Mouse (Mus musculus) limb, embryonic 10.5 days (tissue): ENCODE results near the gene Tbc1d16. TPM values are rescaled to one million over a fixed set of nuclear protein-coding genes. Genes with fewer than 3 reads are reported as not detected.

Experiments
- DNase-seq: peaks from one replicate; pipeline ENCODE4 v3.0.0-alpha.2; 2017; ENCODE audit warnings: low spot score
- H3K27ac ChIP-seq: fragments of 300-500 bp; sonication (generic); 2 replicates; pipeline ENCODE4 v1.5.1; 2016; ENCODE audit warnings: mild to moderate bottlenecking
- H3K27me3 ChIP-seq: fragments of 300-500 bp; sonication (generic); 2 replicates; pipeline ENCODE4 v1.6.1; 2016; ENCODE audit warnings: low read depth, mild to moderate bottlenecking; ENCODE audit not compliant: poor library complexity, severe bottlenecking
- H3K36me3 ChIP-seq: fragments of 300-500 bp; sonication (generic); 2 replicates; pipeline ENCODE4 v1.6.1; 2016; ENCODE audit warnings: mild to moderate bottlenecking, moderate library complexity
- H3K4me1 ChIP-seq: fragments of 300-500 bp; sonication (generic); 2 replicates; pipeline ENCODE4 v1.6.1; 2016
- H3K4me3 ChIP-seq: fragments of 300-500 bp; sonication (generic); 2 replicates; pipeline ENCODE4 v1.5.1; 2016; ENCODE audit warnings: mild to moderate bottlenecking, moderate library complexity
- H3K9me3 ChIP-seq: fragments of 300-500 bp; sonication (generic); replicated peaks from 2 replicates; pipeline ENCODE4 v1.6.1; 2016; ENCODE audit warnings: mild to moderate bottlenecking
- WGBS: fragments of 180-500 bp; shearing (Covaris S2); methylation state at CpG from one replicate; pipeline ENCODE4 v1.1.7; 2016; 5-methylcytosine and 5-hydroxymethylcytosine counted together
- polyA plus RNA-seq: library from polyadenylated mRNA; unstranded; fragments of >200 nt; fragmentation: Nextera tagmentation; extraction: Ambion mirVana; gene quantifications from 2 replicates; pipeline ENCODE4 v1.2.1, GENCODE M21; 2016

Tbc1d16 gene
- polyA plus RNA-seq, 1 experiment from 2014 or later = 20.2 TPM

DNA sequence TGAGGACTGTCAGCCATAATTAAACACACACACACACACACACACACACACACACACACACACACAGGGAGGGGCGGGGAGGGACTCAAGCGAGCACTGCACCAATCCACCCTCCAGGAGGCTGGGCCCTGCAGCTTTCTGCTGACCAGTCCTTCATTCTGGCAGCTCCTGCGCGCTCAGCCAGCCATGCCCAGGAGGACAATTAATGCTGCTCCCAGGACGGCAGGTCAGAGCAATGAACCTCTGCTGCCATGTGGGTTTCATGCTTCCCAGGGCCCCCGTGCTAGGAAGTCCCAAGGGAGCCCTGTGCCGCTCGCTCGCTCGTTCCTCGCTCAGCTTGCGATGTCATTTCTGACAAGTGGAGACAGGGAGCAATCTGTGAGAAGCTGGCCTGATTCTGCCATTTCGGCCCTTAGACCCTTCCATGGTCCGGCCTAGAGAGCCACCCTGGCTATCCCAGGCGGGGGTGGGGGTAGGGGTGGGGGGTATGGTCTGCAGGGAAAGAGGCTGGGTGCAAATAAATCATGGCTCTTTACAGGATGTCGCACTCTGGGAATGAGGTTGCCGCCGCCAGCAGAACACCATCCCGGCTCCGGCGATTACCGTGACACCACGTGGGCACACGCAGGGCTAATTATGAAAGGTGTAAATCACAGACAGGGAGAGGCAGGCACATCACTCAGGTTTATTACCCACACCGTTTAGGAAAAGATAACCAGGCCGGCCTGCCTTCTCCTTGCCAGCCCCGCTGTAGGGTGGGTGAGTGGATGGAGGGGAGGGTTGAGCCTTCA is 51.7 kb downstream of the Tbc1d16 start:
- H3K27me3 ChIP-seq = no peaks in the 10 kb centered on the region
- WGBS = 32% methylated on average over 27 of the region's 27 CpGs
- H3K36me3 ChIP-seq = peaks cover 38% of the 10 kb centered on the region
- H3K27ac ChIP-seq = peak overlapping the region; percentile 56; the same call in 1 of the 2 replicates
- H3K9me3 ChIP-seq = no peaks in the 10 kb centered on the region
- peak; percentile 53 for DNase-seq
- H3K4me1 ChIP-seq = peaks cover 66% of the 10 kb centered on the region
- peak overlapping the region; percentile 33 for H3K4me3 ChIP-seq

DNA sequence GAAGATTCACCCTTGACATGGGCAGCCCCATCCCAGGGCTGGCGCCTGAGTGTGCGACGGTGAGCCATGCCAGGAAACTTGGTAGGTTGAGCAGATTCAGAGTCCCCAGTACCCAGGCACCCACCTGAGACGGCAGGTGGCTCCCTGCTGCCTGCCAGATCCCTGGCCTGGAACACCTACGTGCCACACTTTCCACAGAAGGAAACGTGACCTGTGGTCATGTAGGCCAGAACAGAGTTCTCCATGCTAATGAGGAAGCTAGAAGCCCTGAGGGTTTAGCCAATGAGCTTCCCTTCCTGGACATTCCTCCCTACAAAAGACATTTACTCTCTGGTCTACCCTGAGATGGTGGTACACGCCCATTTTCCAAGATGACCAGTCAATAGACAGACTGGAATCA is 56.7 kb downstream of the Tbc1d16 start:
- peaks cover 37% of the 10 kb centered on the region for H3K36me3 ChIP-seq
- no peak overlapping the region for H3K4me3 ChIP-seq
- H3K27ac ChIP-seq = no peak overlapping the region
- DNase-seq = no peak
- H3K9me3 ChIP-seq = no peaks in the 10 kb centered on the region
- peaks cover 39% of the 10 kb centered on the region for H3K4me1 ChIP-seq
- H3K27me3 ChIP-seq = no peaks in the 10 kb centered on the region
- WGBS = 91% methylated on average over 7 of the region's 7 CpGs

DNA sequence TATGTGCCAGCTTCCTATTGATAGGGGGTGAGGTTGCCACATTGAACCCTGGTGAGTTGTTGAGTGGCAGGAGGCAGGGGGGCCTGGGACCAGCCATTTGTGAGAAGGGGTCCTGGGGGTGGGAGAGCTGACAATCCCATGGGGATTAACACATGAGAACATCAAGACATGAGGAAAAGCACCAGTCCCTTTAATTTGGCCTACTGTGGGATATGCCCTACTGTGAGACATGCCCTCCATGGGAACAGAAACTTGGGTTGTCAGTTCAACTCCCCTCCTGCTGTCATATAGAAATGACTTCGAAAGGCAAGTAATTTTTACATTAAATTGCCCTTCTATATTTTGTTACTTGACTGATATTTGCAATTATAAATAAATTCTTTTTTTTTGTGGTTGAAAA is 59.4 kb downstream of the Tbc1d16 start:
- Histone ChIP-seq H3K4me3 (no peak overlapping the region), H3K9me3 (no peaks in the 10 kb centered on the region), H3K27me3 (no peaks in the 10 kb centered on the region), H3K36me3 (peaks cover 25% of the 10 kb centered on the region), H3K4me1 (peaks cover 32% of the 10 kb centered on the region), H3K27ac (no peak overlapping the region)
- 85% methylated on average over 1 of the region's 1 CpGs for WGBS
- no peak for DNase-seq

DNA sequence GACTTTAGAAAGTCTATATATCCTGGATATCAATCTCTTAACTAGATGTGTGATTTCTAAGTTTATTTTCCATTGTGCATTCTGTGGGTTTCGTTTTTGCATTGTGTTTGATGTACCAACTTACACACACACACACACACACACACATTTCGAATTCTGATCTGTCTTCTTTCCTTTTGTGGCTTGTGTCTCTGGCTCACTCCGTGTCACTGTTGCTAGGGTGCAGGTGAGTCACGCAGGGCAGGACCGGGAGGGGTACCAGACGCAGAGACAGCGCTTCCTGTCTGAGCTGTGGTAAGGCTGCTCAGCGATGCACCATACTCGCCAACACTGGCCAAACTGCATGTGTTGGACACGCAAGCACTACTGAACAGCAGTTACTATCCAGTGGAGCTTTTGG is 62.3 kb downstream of the Tbc1d16 start:
- peaks cover 25% of the 10 kb centered on the region for H3K4me1 ChIP-seq
- H3K27me3 ChIP-seq = no peaks in the 10 kb centered on the region
- H3K27ac ChIP-seq = no peak overlapping the region
- 87% methylated on average over 10 of the region's 10 CpGs for WGBS
- no peak for DNase-seq
- H3K4me3 ChIP-seq = no peak overlapping the region
- peaks cover 8% of the 10 kb centered on the region; the same call in 1 of the 2 replicates for H3K36me3 ChIP-seq
- no peaks in the 10 kb centered on the region for H3K9me3 ChIP-seq

DNA sequence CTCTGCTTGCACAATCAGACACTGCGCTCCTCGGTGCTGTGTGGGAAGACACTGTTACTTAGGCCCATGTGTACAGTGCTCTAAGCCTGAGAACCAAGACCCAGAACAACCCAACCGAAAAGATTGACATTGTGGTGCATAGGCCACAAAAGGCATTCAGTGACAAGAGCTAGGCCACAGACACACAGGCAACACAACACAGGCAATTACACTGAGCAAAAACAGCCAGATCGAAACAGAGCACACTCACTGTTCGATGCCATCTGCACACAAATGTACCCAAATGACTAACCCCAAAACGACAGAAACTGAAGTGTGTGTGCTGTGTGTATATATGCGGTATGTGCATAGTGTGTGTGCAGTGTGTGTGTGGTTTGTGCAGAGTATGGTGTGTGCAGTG is 63.9 kb downstream of the Tbc1d16 start:
- 95% methylated on average over 7 of the region's 7 CpGs for WGBS
- Histone ChIP-seq H3K27me3 (0 out of 2 replicates have a peak, but pooled peaks cover 3% of the 10 kb centered on the region), H3K9me3 (no peaks in the 10 kb centered on the region), H3K36me3 (0 out of 2 replicates have a peak, but pooled peaks cover 2% of the 10 kb centered on the region), H3K27ac (no peak overlapping the region), H3K4me1 (peaks cover 37% of the 10 kb centered on the region), H3K4me3 (no peak overlapping the region)
- DNase-seq = no peak

DNA sequence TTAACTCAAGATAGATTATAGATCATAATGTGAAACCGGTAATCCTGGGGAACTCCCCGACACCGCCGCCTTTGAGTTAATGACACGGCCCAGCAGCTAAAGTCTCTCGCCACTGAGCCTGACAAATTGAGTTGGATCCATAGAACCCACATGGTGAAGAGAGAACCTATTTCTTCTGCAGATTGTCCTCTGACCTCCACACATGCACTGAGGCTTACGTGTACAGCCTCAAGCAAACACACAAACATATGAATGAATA is 64.6 kb downstream of the Tbc1d16 start:
- DNase-seq = no peak
- WGBS = 94% methylated on average over 7 of the region's 7 CpGs
- no peak overlapping the region for H3K27ac ChIP-seq
- peaks cover 10% of the 10 kb centered on the region for H3K27me3 ChIP-seq
- H3K9me3 ChIP-seq = no peaks in the 10 kb centered on the region
- H3K36me3 ChIP-seq = 0 out of 2 replicates have a peak, but pooled peaks cover 2% of the 10 kb centered on the region
- no peak overlapping the region for H3K4me3 ChIP-seq
- H3K4me1 ChIP-seq = peaks cover 44% of the 10 kb centered on the region

DNA sequence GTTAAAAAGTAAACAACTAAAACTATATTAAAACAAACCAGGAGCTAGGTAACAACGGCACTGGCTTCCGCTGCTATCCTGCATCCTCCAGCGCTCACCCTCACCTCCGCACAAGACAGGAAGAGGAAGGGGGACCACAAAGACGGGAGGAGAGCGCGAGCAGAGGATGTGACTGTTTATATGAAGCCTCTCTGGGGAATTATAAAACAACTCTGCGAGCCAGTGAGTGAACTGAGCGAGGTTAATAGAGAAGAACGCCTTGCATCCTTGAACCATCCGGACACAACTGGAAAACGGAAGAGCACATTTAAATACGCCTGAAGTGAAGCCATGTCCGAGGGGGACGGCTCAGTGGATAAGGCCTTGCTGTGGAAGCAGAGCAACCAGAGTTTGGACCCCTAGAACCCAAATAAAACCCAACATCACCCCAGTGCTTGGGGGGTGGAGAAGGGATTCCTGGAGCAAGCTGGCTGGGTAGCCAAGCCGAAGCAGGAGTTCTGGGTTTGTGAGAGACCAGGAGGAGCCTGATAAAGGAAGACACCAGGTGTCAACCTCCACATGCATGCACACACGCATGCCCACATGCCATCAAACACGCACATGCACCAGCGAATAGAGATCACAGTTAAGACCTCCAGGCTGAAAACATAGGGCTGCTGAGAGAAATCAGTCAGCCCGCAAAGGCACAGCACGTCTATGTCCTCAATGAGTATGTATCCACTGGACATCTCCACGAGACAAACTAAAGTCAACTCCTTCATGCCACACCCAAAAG is 65.2 kb downstream of the Tbc1d16 start:
- DNase-seq = no peak
- H3K4me1 ChIP-seq = peaks cover 46% of the 10 kb centered on the region
- 83% methylated on average over 22 of the region's 22 CpGs for WGBS

DNA sequence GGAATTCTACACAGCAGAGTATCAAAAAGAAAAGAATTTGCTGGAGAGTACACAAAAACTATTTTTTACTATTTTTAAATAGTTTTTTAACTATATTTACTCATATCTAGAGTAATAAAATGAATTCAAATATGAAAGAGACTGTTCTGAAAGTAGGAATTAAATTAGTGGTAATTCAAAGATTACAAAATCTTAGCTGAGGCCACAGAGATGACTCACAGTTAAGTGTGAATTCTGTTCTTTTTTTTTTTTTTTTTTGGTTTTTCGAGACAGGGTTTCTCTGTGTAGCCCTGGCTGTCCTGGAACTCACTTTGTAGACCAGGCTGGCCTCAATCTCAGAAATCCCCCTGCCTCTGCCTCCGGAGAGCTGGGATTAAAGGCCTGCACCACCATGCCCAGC is 66.6 kb downstream of the Tbc1d16 start:
- H3K27ac ChIP-seq = no peak overlapping the region
- H3K4me1 ChIP-seq = peaks cover 61% of the 10 kb centered on the region
- no peak overlapping the region for H3K4me3 ChIP-seq
- WGBS = 86% methylated on average over 2 of the region's 2 CpGs
- peaks cover 30% of the 10 kb centered on the region for H3K27me3 ChIP-seq
- no peak for DNase-seq
- no peaks in the 10 kb centered on the region for H3K9me3 ChIP-seq
- 0 out of 2 replicates have a peak, but pooled peaks cover 1% of the 10 kb centered on the region for H3K36me3 ChIP-seq

More for the DNA sequence above, 65.2 kb downstream of the Tbc1d16 start:
- Histone ChIP-seq H3K36me3 (0 out of 2 replicates have a peak, but pooled peaks cover under 1% of the 10 kb centered on the region), H3K4me3 (no peak overlapping the region), H3K27me3 (peaks cover 15% of the 10 kb centered on the region), H3K27ac (no peak overlapping the region), H3K9me3 (no peaks in the 10 kb centered on the region)

DNA sequence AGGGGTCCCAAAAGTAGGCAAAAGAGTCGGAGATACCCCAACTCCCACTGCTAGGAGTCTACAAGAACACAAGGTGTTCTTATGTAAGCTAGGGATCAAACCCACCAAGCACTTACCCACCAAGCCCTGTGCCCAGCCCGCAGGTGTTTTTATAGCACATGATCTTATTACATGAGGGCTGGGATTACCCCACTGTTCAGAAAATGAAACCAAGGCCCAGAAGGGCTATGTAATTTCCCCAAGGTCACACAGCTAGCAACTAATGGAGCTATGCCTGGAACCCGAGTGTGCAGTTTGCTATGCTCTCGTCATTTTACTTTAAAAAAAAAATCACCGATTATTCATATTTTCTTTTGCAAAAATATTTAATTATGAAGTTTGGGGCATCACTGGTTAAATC is 68.2 kb downstream of the Tbc1d16 start:
- H3K9me3 ChIP-seq = no peaks in the 10 kb centered on the region
- peaks cover 63% of the 10 kb centered on the region for H3K4me1 ChIP-seq
- 93% methylated on average over 5 of the region's 5 CpGs for WGBS
- DNase-seq = no peak
- H3K27me3 ChIP-seq = peaks cover 46% of the 10 kb centered on the region
- no peak overlapping the region for H3K4me3 ChIP-seq
- H3K36me3 ChIP-seq = peaks cover 18% of the 10 kb centered on the region
- H3K27ac ChIP-seq = peak overlapping the region; percentile 47; the same call in 1 of the 2 replicates

DNA sequence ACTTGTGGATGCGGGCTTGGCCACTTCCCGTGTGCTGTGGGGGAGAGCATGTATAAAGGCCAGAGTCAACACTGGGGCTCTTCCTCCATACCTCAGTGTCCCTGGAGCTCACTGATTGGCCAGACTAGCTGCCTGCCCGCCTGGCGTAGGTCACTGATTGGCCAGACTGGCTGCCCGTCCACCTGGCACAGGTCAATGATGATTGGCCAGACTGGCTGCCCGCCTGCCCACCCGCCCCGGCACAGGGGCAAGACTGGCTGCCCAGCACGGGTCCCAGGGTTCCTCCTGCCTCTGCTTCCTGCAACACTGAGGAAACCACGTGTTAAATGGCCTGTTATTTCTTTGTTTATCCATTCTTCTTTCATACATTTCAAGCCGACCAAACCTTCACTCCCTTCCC is 68.8 kb downstream of the Tbc1d16 start:
- H3K9me3 ChIP-seq = no peaks in the 10 kb centered on the region
- peak overlapping the region; percentile 25; the same call in 1 of the 2 replicates for H3K4me3 ChIP-seq
- peak overlapping the region; percentile 47 for H3K27ac ChIP-seq
- WGBS = 32% methylated on average over 11 of the region's 11 CpGs
- DNase-seq = peak; percentile 68
- H3K36me3 ChIP-seq = peaks cover 23% of the 10 kb centered on the region
- peaks cover 52% of the 10 kb centered on the region for H3K27me3 ChIP-seq
- peaks cover 59% of the 10 kb centered on the region for H3K4me1 ChIP-seq

DNA sequence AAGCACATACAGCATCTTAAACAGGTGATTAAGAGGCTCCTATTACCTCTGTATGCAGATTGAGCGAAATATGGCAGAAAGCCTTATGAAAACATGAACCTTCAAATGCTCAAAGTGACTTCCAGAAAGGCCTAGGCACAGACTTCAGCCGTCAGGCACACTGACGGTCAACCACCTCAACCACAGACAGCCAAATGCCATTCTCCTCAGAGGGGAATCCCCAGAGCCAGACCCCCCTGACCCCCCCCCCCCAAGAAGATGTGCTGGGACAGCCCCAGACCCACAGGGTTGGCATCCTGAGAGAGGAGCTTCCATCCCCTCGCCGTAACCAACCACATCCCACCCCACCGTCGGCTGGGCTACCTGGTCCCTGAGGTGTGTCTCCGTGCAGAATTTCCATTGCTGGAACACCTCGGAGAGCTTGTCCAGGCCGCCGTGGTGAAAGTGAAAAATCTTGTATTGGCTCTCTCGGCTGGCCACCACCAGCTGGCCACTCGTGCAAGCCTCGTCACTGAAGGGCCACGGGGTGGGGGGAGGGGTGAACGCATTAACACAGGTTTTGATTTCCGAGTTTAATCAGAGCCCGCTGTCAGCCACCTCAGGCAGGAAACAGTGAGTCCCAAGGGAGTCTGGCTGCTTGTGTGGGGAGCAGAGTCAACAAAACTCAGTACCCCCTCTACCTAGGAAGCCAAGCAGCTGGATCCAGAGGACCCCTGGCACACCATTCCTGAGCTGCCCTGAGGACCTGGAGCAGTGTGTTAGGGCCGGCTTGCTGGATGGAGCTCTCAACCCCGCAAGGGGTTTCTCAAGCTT is 70.7 kb downstream of the Tbc1d16 start:
- Histone ChIP-seq H3K4me1 (peaks cover 58% of the 10 kb centered on the region), H3K27me3 (peaks cover 53% of the 10 kb centered on the region), H3K27ac (peak overlapping the region; percentile 27; the same call in 1 of the 2 replicates), H3K4me3 (peak overlapping the region; percentile 22), H3K9me3 (no peaks in the 10 kb centered on the region), H3K36me3 (peaks cover 41% of the 10 kb centered on the region)
- peak; percentile 58 for DNase-seq
- WGBS = 19% methylated on average over 20 of the region's 20 CpGs

DNA sequence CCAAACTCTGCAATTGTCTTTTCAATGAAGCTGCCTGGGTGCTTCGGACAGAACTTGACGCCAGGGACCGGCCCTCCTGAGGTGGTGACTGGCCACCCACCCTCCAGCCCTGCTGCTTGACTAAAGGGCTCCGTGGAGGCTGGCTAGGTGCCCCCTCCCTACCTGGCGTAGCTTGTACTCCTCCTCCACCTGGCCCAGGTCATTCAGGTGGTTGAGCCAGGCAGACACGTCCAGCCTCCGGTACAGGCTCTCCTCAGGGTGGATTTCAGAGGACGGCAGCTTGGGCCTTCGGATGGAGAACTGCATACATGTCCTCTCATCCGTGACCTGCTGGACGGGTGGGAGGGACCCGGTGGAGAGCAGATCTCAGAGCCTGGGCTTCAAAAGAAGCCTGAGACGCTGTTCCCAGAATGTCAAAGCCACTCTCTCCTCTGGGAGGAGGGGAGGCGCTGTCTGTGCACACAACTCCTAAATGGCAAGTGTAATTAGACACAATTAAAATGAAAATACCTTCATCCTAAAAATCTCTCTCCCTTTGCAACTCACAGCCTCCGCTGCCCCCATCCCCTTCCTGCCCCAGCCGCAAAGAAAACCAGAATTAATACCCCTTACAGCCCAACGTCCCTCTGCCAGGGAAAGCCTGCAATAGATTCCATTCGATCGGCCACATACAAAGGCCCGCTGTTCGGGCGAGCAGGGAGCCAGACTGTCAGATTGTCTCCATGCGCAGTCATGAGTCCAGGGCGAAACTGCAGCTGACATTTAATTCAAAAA is 71.6 kb downstream of the Tbc1d16 start:
- Histone ChIP-seq H3K4me1 (peaks cover 67% of the 10 kb centered on the region), H3K9me3 (no peaks in the 10 kb centered on the region), H3K36me3 (peaks cover 49% of the 10 kb centered on the region), H3K27me3 (peaks cover 53% of the 10 kb centered on the region), H3K27ac (peak overlapping the region; percentile 47; the same call in 1 of the 2 replicates), H3K4me3 (peak overlapping the region; percentile 14; the same call in 1 of the 2 replicates)
- DNase-seq = no peak
- 21% methylated on average over 24 of the region's 24 CpGs for WGBS
